Mouse (Mus musculus) thymus, postnatal 0 days (tissue): Measurements from ENCODE around the gene Ackr3. TPM values are rescaled to one million over a fixed set of nuclear protein-coding genes. Genes with fewer than 3 reads are reported as not detected.

Source experiments
- DNase-seq: peaks from one replicate; pipeline ENCODE4 v3.0.0-alpha.2; 2015; ENCODE audit warnings: low spot score
- polyA plus RNA-seq: library from polyadenylated mRNA; unstranded; fragments of >200 nt; fragmentation: Nextera tagmentation; extraction: Ambion mirVana; gene quantifications from 2 replicates; pipeline ENCODE4 v1.2.1, GENCODE M21; 2015

Ackr3 gene
- polyA plus RNA-seq, 1 experiment from 2014 or later: 1.6 TPM

DNA sequence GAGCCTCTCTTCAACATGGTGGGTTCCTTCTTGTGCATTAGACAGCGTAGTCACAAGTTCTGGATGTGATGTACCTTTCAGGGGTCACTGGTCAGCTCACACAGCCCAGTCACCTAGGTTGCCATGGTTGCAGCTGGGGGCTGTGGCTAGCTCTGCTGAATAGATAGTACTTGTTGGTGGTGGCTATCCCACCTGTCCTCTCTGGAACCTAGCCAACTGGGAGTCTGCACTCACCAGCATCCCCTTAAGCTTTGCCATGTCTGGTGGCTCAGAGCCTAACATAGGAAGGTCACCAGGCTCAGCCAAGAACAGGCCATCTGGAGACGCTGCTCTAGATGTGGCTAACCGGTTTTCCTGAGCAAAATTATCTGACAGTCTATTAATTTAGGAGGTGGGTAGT is 47.4 kb downstream of the Ackr3 start:
- no peak for DNase-seq

DNA sequence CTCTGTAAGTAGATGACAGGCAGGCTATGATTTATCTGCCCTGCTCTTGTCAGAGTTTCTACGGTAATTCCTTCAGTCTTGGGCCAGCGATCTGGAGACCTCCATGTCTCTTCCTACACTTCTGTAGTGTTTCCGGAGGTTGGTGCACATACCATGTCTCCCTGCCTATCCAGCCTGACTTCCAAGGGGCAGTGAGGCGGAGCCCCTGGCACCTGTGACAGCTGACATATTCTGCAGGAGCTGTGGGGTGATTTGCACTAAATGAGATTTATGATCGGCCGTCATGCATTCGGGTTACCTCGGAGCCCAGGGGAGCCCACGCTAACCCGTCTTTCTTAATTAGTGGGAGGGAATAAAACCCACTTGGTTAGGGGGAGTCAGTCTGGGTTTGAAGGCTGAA is 49.7 kb downstream of the Ackr3 start:
- no peak for DNase-seq

DNA sequence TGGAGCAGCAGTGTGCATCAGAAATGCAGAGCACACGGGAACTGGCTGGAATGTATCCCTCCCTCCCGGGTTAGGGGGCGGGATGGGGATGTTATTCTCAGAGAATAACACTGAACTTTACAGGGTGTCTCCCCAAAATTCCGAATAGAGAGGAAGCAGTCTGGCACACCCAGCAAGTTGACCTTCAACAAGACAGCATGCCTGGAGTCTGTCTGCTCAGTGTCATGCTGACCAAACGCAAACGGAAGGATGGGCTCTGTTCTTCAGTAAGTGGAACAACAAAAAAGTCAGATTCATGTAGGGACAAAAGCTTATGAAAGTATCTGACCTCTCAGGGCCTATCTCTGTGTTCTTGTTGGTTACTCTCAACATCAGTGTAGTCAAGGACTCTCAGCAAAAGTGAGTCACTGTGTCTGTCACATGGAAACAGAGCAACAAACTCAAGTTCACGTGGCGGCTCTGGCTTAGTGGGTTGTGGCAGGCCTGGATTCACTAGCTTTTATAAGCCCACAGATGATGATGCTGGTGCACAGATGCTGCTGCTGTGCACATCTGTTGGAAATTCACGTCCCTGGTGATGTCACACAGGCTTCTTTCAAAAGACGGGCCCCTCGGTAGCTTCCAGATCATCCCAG is 54.6 kb downstream of the Ackr3 start:
- no peak for DNase-seq

DNA sequence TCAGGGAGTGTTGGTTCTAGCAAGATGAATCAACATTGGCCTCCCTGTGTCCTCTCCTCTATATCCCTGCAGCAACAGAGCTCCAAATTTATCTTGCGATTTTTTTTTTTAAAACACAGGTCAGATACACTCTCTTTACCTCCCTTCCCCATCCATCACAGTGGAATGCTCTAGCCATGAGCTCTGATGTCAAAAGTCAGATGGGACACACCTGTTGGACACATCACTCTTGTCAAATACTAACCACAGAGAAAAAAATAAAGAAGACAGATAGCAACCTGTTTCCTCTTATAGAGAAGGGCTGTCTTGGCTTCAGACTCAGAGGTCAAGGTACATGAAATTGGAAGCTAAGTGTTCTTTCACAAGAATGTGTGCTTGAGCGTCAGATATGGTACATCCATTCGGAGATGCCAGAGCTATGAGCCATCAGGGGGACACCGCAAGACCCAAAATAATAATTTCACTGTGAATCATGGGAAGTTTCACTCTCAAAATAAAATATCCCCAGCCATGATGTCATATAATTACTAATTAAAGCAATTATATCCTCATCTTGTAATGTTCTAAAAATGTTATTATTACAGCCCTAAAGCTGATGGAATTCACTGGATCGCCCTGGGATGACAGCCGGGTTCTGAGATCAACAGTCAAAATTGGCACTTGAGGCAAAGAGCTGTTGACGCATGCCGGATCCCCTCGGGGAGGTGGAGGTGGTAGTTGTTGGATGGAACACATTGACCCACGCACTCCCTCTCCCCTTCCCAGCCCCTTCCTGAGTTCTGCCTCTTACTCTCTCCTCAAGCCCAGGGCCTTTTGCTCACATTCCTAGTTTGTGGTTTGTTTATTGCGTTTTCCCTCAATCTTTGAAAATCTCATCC is 57.2 kb downstream of the Ackr3 start:
- DNase-seq: no peak

DNA sequence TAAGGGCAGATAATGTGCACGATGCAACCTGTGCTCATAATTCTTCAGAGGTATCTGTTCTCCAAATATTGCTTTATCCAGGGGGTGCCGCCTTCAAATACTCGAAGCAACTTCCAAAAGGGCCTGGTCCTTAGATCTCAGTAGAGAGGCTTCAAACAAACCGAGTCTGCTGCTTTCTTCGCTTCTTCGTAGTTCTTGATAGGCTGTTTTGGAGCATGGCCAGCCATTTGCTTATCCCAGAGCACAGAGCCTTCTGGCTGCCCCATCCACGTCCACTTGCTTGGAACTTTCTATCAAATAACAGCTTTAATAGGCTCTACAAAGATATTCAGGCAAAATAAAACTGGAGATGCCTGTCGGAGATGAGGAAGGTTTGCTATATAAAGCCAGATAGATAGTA is 58.6 kb downstream of the Ackr3 start:
- no peak for DNase-seq

Other genes starting within 250 kb of the Ackr3 start
- not detected in 2 replicates for gene Asb18, start 189.3 kb upstream of the Ackr3 start, polyA plus RNA-seq
- gene Iqca, start 50.6 kb upstream of the Ackr3 start, polyA plus RNA-seq: 0.07 and 0.14 TPM in 2 replicates